Mouse (Mus musculus): ENCODE data around the gene Efnb3. TPM values are rescaled to one million over a fixed set of nuclear protein-coding genes. Genes with fewer than 3 reads are reported as not detected.

The Efnb3 gene
- total RNA-seq, 1 experiment from 2014 or later, result 1.5 TPM

GRCm38 (mm10) chr11:69582230-69582805 is 22.3 kb upstream of the Efnb3 start:
- DNase-seq, result no peak

- peak; percentile 40 for DNase-seq
Measured at GRCm38 (mm10) chr11:69581814-69582213, 21.8 kb upstream of the Efnb3 start.

DNA sequence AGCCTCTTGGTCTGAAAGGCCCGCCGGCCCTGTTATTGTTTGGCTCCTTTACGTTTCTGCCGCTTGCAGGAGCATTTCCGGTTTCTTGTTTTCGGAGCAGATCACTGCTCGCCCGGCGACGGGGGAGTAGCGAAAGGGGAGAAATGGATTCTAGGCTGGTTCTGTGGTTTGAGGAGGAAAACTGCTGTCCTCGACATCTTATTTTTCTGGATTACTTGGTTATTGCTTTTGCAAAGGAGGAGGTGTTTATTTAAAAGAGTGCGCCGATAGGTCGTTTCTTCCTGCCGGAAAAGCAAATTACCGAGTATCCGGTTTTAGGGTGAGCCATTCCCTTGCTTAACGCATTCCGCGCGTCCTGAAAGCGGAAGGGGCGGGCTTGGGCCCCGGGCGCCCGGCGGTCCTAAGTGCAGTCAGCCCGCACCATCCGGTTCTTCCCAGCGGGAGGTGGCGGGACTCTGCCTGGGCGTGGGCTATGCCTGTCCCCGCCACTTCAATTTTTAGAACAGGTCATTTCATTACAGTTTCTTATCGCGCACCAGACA is 21.2 kb upstream of the Efnb3 start:
- peak; percentile 95 for DNase-seq

GRCm38 (mm10) chr11:69580572-69581146 is 20.7 kb upstream of the Efnb3 start:
- no peak for DNase-seq

DNA sequence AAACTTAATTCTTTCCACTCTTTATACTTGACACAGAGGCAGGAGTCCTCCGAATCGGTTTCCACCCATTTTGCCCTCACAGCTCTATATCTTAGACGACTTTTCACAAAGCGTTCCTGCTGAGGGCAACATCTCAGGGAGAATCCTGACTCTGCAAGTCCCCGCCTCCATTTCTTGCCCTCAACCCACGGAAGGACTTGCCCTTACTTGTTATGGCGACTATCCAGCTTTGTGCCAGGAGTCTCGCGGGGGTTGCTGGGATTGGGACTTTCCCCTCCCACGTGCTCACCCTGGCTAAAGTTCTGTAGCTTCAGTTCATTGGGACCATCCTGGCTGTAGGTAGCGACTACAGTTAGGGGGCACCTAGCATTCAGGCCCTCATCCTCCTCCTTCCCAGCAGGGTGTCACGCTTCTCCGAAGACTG is 20.1 kb upstream of the Efnb3 start, which contains the start of the genes Wrap53 and Trp53:
Gene Wrap53, minus strand, starts transcription at position 165 of the 424 bp plus-strand sequence.
Gene Trp53, plus strand, starts transcription at position 269 of the 424 bp plus-strand sequence.
- DNase-seq, result peak; percentile 95

DNA sequence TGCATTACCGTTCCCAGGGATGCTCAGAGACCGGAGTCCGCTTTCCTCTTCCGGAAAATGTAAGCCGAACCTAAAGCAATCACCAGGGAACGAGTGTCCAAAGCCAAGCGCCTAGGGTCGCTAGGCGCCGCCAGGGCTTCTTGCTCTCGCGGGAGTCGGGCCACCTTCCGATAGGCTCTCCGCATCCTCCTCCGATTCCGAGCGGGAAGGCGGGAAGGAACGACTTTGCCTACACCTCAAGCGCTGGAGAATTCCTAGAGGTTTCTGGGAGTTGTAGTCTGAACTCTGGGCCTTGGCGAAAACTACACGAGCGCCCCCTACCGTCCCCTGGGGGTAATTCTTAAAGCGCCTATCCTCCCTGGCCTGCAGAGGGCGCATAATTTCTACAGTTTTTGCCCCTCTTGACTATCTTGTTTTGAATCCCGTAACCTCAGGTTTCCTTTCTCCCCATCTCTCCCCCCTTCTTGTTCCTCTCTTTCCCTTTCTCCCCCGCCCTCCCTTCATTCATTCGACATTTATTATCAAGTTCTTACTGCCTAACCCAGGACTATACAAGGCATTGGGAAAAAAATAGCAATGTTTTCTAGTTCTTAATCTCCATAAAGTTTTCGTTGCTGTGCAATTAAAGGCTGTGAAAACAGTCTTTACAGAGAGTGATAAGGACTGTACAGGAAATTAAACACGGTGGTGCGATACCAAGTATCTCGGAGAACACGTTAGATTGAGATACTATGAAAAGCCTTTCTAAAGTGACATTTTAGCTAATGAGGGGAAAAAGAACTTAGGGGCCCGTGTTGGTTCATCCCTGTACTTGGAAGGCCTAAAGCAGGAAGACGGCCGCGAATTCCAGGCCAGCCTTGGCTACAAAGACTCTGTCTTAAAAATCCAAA is 19.4 kb upstream of the Efnb3 start:
- peak; percentile 97 for DNase-seq

GRCm38 (mm10) chr11:69578301-69578700 is 18.3 kb upstream of the Efnb3 start:
- DNase-seq, result no peak

DNA sequence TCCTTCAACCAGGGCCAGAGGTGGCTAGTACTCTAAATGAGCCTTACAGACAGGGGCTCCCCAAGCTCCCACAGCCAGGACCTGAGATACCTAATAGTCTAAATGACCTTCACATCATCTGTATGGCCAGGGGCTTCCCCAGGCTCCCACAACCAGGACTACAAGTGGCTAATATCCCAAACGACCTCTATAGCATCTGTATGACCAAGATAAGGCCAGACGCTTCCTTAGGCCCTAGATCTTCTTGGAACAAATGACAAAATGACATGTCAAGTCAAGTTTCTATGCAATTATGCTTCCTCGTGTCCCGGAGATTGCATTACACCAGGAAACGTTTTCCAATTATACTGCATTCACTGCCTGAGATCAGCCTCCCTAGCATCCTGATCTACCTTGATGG is 16.3 kb upstream of the Efnb3 start:
- no peak for DNase-seq

DNA sequence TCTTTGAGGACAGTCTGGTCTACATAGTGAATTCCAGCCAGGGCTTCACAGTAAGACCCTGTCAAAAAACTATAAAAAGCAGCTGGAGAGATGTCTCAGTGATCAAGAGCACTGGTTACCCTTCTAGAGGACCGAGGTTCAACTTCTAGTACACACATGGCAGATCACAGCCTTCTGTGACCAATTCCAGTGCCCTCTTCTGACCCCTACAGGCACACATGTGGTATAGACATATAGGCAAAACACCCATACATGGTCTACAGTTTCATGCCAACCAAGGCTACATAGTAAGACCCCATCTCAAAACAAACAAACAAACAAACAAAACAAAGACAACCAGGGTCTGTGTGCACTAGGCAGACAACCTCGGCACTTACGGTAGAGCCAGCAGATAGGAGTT is 15.2 kb upstream of the Efnb3 start:
- DNase-seq, result no peak

DNA sequence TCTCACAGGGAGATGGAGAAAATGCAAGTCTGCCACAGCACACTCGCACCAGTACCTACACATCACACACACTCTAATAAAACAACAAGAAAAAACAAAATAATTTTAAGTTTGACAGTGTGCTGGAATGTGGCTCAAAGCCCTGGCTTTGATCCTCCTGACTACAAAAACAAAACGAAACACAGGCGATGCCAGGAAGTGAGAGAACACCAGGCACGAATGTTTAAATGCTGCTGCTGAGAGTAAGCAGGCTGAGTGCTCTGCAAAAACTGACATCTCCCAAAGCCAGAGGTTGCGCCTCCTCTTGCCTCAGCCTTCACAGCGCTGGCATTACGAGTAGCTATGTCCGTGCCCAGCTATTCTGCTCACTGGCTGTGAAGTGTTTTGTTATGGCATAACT is 5.1 kb upstream of the Efnb3 start:
- DNase-seq, result no peak

- DNase-seq, result no peak
Measured at GRCm38 (mm10) chr11:69564391-69564790, 4.4 kb upstream of the Efnb3 start.

DNA sequence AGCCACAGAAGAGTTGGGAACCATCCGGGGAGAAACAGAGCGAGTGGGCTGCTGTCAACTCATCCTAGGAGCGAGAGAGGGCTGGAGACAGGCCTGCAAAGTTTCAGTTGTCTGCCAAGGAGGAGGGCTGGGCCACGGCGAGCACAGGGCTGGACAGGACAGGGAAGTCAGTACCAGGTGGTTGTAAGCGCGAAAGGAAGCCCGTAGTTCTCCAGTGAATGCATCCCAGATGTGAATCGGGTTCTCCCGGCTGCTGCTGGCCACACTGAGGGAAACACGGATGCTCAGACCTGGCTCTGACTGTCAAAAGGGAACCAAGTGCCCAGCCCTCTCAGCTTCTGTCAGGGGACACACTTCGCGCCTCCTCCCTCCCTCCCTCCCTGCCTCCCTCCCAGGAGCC is 3.4 kb upstream of the Efnb3 start:
- DNase-seq, result no peak

DNA sequence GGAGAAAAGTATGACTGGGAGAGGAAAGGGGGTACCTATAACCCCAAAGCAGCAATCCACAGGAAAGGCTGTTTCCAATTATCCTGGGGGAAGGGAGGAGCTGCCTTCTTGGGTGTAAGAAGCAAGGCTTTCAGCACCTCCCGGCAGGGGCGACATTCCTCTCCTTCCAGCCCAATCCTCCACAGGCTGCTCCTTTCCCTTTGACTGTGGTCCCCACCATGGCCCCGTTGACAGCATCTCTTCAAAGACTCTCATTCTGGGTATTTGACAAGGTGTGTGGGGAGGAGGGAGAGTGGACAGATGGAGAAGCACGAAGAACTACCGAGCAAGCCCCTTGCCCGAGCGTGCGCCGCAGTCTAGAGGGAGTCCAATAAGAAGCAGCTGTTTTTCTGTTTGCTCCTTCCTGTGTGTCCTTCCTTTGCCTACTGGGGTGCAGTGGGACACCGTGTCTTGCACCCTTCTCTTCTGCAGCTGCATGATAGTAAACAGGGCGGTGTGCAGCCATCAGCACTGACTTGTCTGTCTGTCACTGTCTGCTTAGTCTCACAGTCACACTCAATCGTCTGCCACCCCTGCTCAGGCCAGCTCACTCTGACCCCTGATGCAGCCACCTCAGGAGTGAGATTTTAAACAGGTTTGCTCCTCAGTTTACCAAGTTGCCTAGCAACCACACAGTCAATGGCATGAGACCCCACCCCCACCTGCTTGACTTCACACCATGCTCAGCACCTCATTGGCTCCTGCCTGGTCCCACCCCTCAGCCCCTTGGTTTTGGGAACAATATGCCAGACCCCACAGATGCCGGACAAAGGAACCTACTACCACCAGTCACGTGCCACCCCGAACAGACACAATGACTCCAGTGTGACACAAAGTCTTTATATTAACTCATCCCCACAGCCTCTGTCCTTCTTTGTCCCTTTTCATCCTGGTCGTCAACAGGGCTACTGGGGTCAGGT is 1.2 kb upstream of the Efnb3 start:
- DNase-seq, result no peak

GRCm38 (mm10) chr11:69559183-69559582 is 822 bp downstream of the Efnb3 start:
- no peak for DNase-seq

DNA sequence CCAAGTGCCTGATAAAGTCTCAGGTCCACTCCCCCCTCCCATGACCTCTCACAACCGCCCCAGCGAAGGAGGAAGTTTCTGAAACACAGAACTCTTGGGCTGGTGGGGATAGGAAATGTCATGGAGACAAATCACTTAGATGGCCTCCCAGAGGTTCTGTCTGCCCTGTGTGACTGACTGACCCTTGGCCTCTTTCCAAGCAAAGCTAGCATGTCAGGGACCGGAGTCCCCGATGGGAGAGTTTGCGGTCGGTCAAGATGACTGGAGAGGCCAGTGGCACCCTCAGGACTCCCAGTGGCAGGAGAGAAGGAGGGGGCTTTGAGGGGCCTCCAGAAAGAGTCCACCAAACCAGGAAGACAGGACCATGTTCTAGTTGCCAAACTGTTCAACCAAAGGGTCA is 1.2 kb downstream of the Efnb3 start:
- peak; percentile 33 for DNase-seq

- peak; percentile 28 for DNase-seq
Measured at GRCm38 (mm10) chr11:69557381-69557958, 2.5 kb downstream of the Efnb3 start.

DNA sequence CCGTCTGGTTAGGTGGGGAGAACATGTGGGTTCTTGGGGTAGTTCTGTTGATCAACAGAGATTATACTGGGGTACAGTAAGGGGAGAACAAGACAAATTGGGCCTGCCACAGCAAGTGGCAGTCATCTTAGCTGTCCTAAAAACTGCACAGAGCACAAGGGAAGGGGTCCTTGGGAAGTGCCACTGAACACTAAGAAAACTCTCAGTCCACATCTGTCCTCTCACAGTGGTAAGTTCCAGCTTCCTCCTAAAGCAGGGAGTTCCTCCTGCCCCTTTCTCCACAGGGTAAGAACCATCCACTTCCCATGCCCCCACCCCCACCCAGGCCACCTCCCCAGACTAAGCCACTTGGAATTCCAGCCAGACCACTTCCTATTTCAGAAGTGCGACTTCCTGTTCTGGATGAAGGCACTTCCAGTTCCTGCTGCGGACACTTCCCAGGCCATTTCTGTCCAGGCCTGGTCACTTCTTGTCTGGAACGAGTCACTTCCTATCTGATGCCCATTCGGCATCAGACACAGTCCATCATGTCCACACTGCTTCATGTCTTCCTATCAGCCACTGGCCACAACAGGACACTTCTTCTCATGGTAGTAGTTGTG is 5.4 kb downstream of the Efnb3 start:
- DNase-seq, result no peak

GRCm38 (mm10) chr11:69553341-69553721 is 6.7 kb downstream of the Efnb3 start:
- DNase-seq, result no peak

DNA sequence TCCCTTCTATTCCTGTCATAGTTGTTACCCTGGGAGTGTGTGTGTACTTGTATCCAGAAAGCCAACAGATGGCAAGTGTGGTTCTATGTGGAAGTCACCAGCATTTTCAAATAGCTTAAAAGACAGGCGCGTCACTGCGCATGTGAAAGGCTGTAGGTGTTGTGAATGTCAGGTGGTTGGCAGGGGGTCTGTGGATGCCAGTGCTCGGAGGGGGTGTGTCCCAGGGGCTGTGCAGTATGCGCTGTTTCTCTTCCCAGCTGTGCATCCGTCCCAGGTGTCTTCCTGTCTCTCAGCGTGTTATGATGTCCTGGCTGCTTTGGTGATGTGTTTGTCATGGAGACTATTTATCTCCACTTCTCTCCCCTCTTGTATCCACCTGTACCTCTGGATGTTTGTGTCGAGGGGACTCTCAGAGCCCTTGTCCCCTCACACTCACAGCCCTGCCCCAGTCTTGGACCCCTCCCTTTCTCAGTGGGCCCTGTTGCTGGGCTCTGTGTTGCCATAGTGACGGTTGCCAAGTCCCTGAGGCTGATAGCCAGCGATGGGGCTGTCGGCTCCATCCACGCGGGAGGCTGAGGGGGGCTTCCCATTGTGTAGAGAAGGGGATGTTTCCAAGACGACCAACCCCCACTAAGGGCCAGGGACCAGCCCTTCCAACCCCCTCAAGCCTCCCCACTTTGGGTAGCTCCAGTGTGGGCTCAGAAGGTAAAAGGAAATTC is 7.2 kb downstream of the Efnb3 start:
- DNase-seq, result no peak

DNA sequence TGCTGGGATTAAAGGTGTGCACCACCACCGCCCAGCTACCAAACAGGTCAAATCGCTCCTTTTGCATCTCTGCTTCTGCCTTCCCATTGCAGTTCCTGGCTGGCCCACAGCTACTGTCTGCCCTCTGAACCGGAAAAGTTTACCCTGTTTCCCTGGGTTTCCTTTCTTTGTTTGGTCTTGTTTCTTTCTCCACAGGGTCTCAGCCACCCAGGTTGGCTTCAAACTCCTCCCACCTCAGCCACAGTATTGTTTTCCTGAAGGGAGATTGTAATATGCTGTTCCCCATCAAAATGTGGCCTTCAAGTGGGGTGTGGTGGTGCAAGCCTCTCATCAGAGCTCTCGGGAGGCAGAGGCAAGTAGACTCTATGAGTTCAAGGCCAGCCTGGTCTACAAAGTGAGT is 8.7 kb downstream of the Efnb3 start:
- DNase-seq, result no peak
